Mouse (Mus musculus) stomach, postnatal 0 days (tissue): ENCODE results near the gene Nfkb2.

Experiments
- CTCF ChIP-seq: IDR thresholded peaks from 2 replicates; pipeline ENCODE4 v1.5.1; 2016; ENCODE audit warnings: antibody characterized with exemption, low read depth, mild to moderate bottlenecking, moderate library complexity
- EP300 ChIP-seq: optimal IDR thresholded peaks from 2 replicates; pipeline ENCODE3; 2016; ENCODE audit warnings: antibody characterized with exemption

DNA sequence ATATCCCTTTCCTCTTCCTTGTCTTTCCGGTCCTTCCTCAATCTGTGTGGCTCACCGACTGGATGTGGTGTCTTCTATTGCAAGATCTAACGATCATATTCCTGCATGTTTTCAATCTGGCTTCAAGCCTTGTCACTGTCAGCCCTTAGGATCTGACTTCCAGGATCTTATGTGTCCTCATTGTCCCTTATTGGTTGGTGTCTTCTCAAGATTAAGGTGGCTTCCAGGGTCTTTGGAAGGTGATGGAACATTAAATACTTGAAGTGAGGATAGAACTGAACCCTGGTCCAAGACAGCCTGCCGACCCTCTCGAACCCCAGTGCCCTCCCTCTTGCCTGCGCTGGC is 34.8 kb downstream of the Nfkb2 start:
- TF ChIP-seq CTCF (no peak), EP300 (no peak)
